Mouse (Mus musculus) limb, embryonic 14.5 days (tissue): ENCODE results near the gene Cdk6. TPM values are rescaled to one million over a fixed set of nuclear protein-coding genes. Genes with fewer than 3 reads are reported as not detected.

Experiments used
- ATAC-seq: fragments of 200-750 bp; cut with Nextera tagmentation; 2 replicates; pipeline ENCODE4 v1.8.0; 2017; ENCODE audit warnings: low read depth, moderate number of reproducible peaks, moderate TSS enrichment; ENCODE audit not compliant: low FRiP score
- DNase-seq: peaks from one replicate; pipeline ENCODE4 v3.0.0-alpha.2; 2015; ENCODE audit warnings: low spot score
- H3K27ac ChIP-seq: fragments of 300-500 bp; sonication (generic); replicated peaks from 2 replicates; pipeline ENCODE4 v1.5.1; 2014; ENCODE audit warnings: low read depth, mild to moderate bottlenecking, low read length, moderate library complexity, mixed read lengths
- H3K27me3 ChIP-seq: fragments of 300-500 bp; sonication (generic); 2 replicates; pipeline ENCODE4 v1.6.1; 2014; ENCODE audit warnings: low read length, mixed read lengths; ENCODE audit not compliant: control insufficient read depth, insufficient read depth
- H3K36me3 ChIP-seq: fragments of 300-500 bp; sonication (generic); 2 replicates; pipeline ENCODE4 v1.6.1; 2014; ENCODE audit warnings: mild to moderate bottlenecking, low read length, moderate library complexity, mixed read lengths; ENCODE audit not compliant: control insufficient read depth, insufficient read depth
- H3K4me1 ChIP-seq: fragments of 300-500 bp; sonication (generic); 2 replicates; pipeline ENCODE4 v1.6.1; 2014; ENCODE audit warnings: antibody characterized with exemption, low read length, mixed read lengths; ENCODE audit not compliant: control insufficient read depth, insufficient read depth
- H3K4me2 ChIP-seq: fragments of 300-500 bp; sonication (generic); replicated peaks from 2 replicates; pipeline ENCODE4 v1.6.1; 2014; ENCODE audit warnings: low read depth, mild to moderate bottlenecking, low read length, moderate library complexity; ENCODE audit not compliant: severe bottlenecking
- H3K4me3 ChIP-seq: fragments of 300-500 bp; sonication (generic); replicated peaks from 2 replicates; pipeline ENCODE4 v1.5.1; 2014; ENCODE audit warnings: low read length
- H3K9ac ChIP-seq: fragments of 300-500 bp; sonication (generic); 2 replicates; pipeline ENCODE4 v1.6.1; 2014; ENCODE audit warnings: mild to moderate bottlenecking, low read depth, low read length, moderate library complexity; ENCODE audit not compliant: severe bottlenecking
- H3K9me3 ChIP-seq: fragments of 300-500 bp; sonication (generic); 2 replicates; pipeline ENCODE4 v1.6.1; 2016; ENCODE audit warnings: low read length; ENCODE audit not compliant: control insufficient read depth
- POLR2A ChIP-seq: fragments of 200-500 bp; IDR thresholded peaks from 2 replicates; pipeline ENCODE4 v1.8.0; 2012; ENCODE audit warnings: inconsistent platforms, mild to moderate bottlenecking, moderate library complexity, borderline replicate concordance; ENCODE audit not compliant: insufficient read depth, insufficient read length; ENCODE audit errors: extremely low read depth
- WGBS: fragments of 180-500 bp; shearing (Covaris S2); extraction: QIAGEN DNeasy Blood & Tissue Kit; methylation state at CpG from one replicate; pipeline ENCODE4 v1.1.7; 2014; 5-methylcytosine and 5-hydroxymethylcytosine counted together
- polyA plus RNA-seq, 2 experiments: library from polyadenylated mRNA; depleted of rRNA in 1 of 2; stranded (reverse) in 1 of 2; unstranded in 1 of 2; fragments of >200 nt; fragmentation: Nextera tagmentation in 1 of 2; extraction: Ambion mirVana in 1 of 2; gene quantifications; 2 replicates each; pipeline versions ENCODE4 v1.2.1 to v1.2.3; 2012 to 2014

The Cdk6 gene
- polyA plus RNA-seq, 2 experiments, result 11.3 to 23.8 TPM

DNA sequence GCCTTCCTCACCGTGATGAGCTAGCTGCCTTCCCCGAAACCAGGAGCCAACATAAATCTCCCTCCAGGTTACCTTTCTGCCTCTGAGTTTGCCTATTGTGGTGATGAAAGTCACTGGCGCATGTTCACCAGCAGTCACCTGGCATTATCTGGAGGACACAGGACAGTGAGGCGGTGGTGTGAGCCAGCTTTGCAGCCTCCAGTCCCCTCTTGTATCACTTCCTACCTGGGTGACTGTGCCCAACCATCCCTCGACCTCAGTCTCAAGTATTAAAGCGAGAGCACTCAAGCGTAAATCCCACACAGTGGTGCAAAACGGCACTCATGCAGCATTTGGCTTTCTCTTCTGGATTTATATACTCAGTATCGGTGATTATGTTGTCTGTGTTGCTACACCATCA, 152.7 kb downstream of the Cdk6 start:
- no peak for TF ChIP-seq POLR2A
- ATAC-seq, result no peak
- WGBS, result 90% methylated on average over 9 of the region's 9 CpGs

DNA sequence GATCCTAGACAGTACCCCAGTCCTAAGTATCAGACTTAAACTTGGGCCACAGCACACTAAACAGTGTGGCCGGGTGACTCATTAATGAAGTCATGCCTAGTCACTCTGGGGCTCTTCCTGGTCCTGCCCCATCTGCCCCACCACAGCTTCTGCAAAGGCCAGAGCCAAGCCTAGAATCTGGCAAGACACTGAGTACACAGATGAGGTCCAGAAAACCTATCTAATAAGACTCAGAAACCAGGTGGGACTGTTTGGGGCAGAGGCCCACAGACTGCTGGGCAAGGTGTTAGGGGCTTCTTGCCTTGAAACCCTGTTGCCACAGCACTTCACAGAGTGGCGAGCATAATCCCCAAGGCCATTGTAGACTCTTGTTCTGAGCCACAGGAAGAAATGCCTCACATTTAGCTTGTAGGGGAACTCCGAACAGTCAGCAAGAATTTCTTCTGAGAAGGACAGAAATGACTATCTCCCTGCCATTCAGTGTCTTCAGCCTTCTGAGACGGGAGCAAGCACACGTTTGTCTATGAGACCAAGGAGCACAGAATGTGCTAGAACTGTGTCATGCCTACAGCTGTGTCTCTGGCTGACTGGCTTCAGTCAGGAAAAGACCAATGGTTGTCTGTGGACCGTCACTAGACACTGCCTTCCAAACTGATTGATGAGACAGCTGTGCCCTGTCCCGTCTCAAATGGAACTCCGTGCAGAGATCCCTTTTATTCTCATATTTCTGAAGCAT, 153.3 kb downstream of the Cdk6 start:
- H3K9me3 ChIP-seq, result no peaks in the 10 kb centered on the region
- H3K27ac ChIP-seq, result no peak overlapping the region
- 78% methylated on average over 8 of the region's 8 CpGs for WGBS
- no peaks in the 10 kb centered on the region for H3K4me1 ChIP-seq
- H3K9ac ChIP-seq, result no peak overlapping the region
- H3K4me3 ChIP-seq, result no peak overlapping the region
- no peaks in the 10 kb centered on the region for H3K27me3 ChIP-seq
- ATAC-seq (no peak), DNase-seq (no peak)
- H3K4me2 ChIP-seq, result no peak overlapping the region
- TF ChIP-seq POLR2A, result no peak
- H3K36me3 ChIP-seq, result no peaks in the 10 kb centered on the region

More for the DNA sequence above, 152.7 kb downstream of the Cdk6 start:
- no peaks in the 10 kb centered on the region for H3K4me1 ChIP-seq
- no peak overlapping the region for H3K4me2 ChIP-seq
- DNase-seq, result no peak
- no peaks in the 10 kb centered on the region for H3K27me3 ChIP-seq
- H3K9me3 ChIP-seq, result no peaks in the 10 kb centered on the region
- H3K36me3 ChIP-seq, result no peaks in the 10 kb centered on the region
- H3K9ac ChIP-seq, result no peak overlapping the region
- H3K4me3 ChIP-seq, result no peak overlapping the region
- H3K27ac ChIP-seq, result no peak overlapping the region

DNA sequence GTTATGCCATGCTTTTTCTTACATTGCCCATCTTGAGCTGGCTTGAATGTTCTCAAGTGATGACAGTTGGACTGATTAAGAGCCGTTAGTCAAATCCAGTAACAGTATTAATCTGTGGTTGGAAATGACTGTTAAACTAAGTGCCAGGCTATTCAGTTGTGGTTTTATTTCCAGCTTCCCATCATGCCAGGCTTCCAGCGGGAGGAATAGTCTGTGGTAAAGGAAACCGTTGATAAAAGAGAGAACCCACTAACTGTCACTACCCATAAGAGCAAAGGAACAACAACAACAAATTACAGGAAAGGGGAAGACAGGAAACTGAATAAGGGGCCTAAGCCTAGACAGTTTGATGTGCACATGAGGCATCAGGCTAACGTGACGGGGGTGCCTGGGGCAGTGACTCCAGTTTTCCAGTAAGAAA, 156.2 kb downstream of the Cdk6 start:
- WGBS, result 78% methylated on average over 5 of the region's 5 CpGs
- no peak overlapping the region for H3K9ac ChIP-seq
- TF ChIP-seq POLR2A, result no peak
- H3K4me1 ChIP-seq, result peaks cover 5% of the 10 kb centered on the region; the same call in 1 of the 2 replicates
- H3K9me3 ChIP-seq, result no peaks in the 10 kb centered on the region
- ATAC-seq, result no peak
- no peak for DNase-seq
- H3K4me3 ChIP-seq, result no peak overlapping the region
- no peak overlapping the region for H3K27ac ChIP-seq
- no peaks in the 10 kb centered on the region for H3K27me3 ChIP-seq
- H3K4me2 ChIP-seq, result no peak overlapping the region
- no peaks in the 10 kb centered on the region for H3K36me3 ChIP-seq

DNA sequence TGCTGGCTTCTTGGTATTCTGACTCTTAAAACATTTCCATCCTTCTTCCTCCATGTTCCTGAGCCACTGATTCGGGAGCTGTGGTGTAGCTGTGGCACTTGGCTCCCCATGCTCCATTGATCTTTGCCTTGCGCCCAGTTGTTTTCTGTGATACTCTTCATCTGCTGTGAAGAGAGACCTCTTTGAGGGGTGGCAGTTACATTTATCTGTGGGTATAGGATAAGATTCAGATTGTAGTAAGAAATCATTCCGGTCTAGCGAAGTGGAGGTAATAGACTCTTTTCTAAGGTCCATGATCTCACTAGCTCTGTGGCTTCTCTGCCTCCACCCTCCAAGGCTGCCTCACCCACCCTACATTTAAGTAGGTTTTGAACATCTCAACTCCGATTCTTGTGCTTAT, 159.0 kb downstream of the Cdk6 start:
- ATAC-seq (no peak), DNase-seq (no peak)
- H3K9ac ChIP-seq, result no peak overlapping the region
- H3K4me2 ChIP-seq, result no peak overlapping the region
- H3K36me3 ChIP-seq, result no peaks in the 10 kb centered on the region
- no peak overlapping the region for H3K27ac ChIP-seq
- TF ChIP-seq POLR2A, result no peak
- WGBS, result 94% methylated on average over 5 of the region's 5 CpGs
- H3K9me3 ChIP-seq, result no peaks in the 10 kb centered on the region
- H3K27me3 ChIP-seq, result no peaks in the 10 kb centered on the region
- no peak overlapping the region for H3K4me3 ChIP-seq
- H3K4me1 ChIP-seq, result peaks cover 11% of the 10 kb centered on the region

DNA sequence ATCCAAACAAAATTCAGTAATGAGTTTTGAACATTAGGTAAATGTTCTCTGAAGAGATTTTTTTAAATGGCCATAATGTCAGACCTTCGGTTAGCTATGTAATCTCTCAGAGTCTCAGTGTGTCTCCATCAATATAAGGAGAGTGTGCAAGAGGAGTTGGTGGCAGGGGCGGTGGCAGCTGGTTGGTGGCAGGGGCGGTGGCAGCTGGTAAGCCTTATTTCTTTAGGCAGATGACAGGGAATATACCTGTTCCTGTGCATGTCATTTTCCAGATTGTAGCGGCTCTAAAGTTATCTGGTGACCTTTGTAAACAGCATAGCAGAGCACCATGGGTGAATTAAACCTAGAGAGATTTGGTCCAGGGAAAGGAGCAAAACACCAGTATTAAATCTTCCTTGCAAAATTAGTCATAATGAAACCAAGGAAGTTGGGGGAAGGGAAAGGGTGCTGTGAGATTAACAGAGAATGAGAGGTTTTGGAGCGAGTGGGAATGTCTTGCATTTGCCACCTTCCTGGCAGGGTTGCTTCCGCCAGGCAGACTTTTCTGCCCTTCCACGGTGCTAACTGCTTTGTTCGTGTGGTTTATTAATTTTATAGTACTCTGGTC, 159.8 kb downstream of the Cdk6 start:
- peaks cover 11% of the 10 kb centered on the region for H3K4me1 ChIP-seq
- WGBS, result 48% methylated on average over 8 of the region's 8 CpGs
- H3K27ac ChIP-seq, result no peak overlapping the region
- H3K27me3 ChIP-seq, result no peaks in the 10 kb centered on the region
- TF ChIP-seq POLR2A, result no peak
- no peak overlapping the region for H3K9ac ChIP-seq
- H3K9me3 ChIP-seq, result no peaks in the 10 kb centered on the region
- H3K4me3 ChIP-seq, result no peak overlapping the region
- H3K4me2 ChIP-seq, result no peak overlapping the region
- DNase-seq (no peak), ATAC-seq (no peak)
- H3K36me3 ChIP-seq, result no peaks in the 10 kb centered on the region
